Mouse (Mus musculus): ENCODE data around the gene Myom3. TPM values are rescaled to one million over a fixed set of nuclear protein-coding genes. Genes with fewer than 3 reads are reported as not detected.
"Not testable (repeated sequence)": the region's sequence is repeated elsewhere in the genome, so short reads cannot be mapped to it uniquely, and the experiment has no call there.

Gene Myom3
- polyA plus RNA-seq (2016; fragmentation: Nextera tagmentation; extraction: Ambion mirVana), result 0.12 and 0.20 TPM in 2 replicates

DNA sequence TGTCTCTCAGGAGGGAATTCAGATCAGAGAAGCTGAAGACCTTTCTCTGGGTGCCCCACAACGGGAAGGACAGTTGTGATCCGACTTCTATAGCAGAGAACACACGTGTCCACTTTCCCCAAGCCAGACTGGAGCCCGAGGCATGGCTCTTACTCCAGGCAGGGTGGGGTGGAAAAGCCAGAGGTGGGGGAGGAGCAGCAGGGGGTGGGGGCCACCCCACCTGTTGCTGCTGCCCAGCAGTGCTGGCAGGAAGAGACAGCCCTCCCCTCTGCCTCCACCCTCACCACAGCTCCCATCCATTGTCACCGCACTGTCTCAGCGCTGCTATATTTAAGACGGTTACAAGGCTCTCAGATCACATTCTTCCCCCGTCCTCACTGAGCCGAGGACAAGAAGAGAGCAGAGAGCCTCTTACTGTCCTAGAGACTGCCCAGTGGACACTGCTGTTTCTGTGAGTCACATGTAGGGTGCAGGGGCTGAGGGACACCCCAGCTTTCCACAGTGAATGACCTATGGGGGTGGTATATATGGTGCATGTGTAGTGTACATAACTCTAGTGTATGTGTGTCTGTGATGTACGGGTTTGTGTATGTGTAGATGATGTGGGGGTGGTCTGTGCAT lies at the start of gene Myom3:
Myom3 (plus strand) TSS at position 360 of the 621 bp plus-strand sequence.
- Histone ChIP-seq H3K4me3 (no peak within 1 kb of the TSS), H3K36me3 (no peaks in the 10 kb centered on the region), H3K27me3 (ENCODE audit: low read depth, poor library complexity, severe bottlenecking) (peaks cover 13% of the 10 kb centered on the region), H3K4me1 (peaks cover 24% of the 10 kb centered on the region), H3K27ac (replicated peaks) (no peak within 1 kb of the TSS), H3K9me3 (replicated peaks) (peaks cover 3% of the 10 kb centered on the region; the same call in 1 of the 2 replicates)
- no peak for DNase-seq (ENCODE audit: low spot score)
- WGBS, result 64% methylated on average over 10 of the region's 10 CpGs

DNA sequence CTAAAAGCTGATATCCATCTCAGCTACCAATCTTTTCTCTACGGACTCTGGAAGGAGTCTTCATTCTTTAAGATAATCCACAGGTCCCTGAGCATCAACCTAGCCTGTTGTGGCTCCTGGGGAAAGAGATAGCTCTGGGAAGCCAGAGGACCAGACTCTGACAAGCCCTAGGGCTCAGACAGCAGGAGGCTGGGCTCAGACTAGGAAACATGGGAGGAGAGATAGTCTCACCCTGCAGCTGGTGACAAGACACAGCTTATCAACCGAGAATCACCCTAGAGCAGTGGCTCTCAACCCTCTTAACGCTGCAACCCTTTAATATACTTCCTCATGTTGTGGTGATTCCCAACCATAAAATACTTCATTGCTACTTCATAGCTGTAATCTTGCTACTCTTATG lies 49.1 kb upstream of the Myom3 start:
- 84% methylated on average over 3 of the region's 3 CpGs for WGBS
- Histone ChIP-seq H3K27me3 (ENCODE audit: low read depth, poor library complexity, severe bottlenecking) (no peaks in the 10 kb centered on the region), H3K4me3 (no peak overlapping the region)

DNA sequence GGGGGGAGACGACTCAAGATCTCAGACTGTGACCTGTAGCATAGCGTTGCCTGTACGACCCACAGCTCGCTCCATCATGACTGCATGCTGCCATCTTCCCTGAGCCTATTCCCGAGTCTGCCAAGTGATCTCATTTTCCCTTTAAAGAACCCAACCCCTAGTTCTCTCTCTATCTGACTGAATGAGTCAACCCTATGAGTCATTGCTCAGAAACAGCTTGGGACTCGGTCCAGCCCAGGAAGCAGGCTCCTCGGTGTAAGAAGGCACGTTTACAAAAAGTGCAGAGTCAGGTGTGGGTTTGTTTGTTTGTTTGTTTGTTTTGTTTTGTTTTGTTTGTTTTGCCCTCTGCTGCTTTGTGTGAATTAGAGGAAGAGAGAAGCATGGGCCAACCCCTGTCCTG lies 44.7 kb upstream of the Myom3 start:
- H3K4me1 ChIP-seq, result no peaks in the 10 kb centered on the region
- no peaks in the 10 kb centered on the region for H3K9me3 ChIP-seq (replicated peaks)
- whole genome bisulfite sequencing, result 90% methylated on average over 8 of the region's 8 CpGs
- H3K27me3 ChIP-seq (ENCODE audit: low read depth, poor library complexity, severe bottlenecking), result no peaks in the 10 kb centered on the region
- H3K27ac ChIP-seq (replicated peaks), result no peak overlapping the region
- no peak overlapping the region for H3K4me3 ChIP-seq
- DNase-seq (ENCODE audit: low spot score), result no peak
- H3K36me3 ChIP-seq, result no peaks in the 10 kb centered on the region

More for the DNA sequence above, 49.1 kb upstream of the Myom3 start:
- H3K9me3 ChIP-seq (replicated peaks), result no peaks in the 10 kb centered on the region
- peaks cover 5% of the 10 kb centered on the region; the same call in 1 of the 2 replicates for H3K4me1 ChIP-seq
- no peaks in the 10 kb centered on the region for H3K36me3 ChIP-seq
- no peak for DNase-seq (ENCODE audit: low spot score)
- H3K27ac ChIP-seq (replicated peaks), result no peak overlapping the region

DNA sequence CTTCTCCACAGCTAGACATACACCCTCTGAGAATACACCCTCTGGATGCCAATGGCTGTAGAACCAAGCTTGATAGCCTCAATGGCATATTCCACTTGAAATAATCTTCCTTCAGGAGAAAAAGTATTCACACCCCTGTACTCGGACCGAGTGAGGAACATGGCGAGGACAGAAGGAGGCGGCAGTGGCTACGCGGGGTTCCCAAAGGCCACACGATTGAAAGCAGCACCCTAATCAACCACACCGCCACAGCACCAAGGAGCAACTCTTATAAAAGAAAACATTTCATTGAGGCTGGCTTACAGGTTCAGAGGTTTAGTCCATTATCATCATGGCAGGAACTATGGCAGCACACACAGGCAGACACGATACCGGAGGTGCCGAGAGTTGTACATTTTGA lies 43.1 kb upstream of the Myom3 start:
- not testable (repeated sequence) for H3K36me3 ChIP-seq; DNase-seq (ENCODE audit: low spot score); H3K4me3 ChIP-seq; H3K27ac ChIP-seq (replicated peaks); H3K4me1 ChIP-seq; H3K27me3 ChIP-seq (ENCODE audit: low read depth, poor library complexity, severe bottlenecking); H3K9me3 ChIP-seq (replicated peaks)
- WGBS, result 96% methylated on average over 11 of the region's 11 CpGs

DNA sequence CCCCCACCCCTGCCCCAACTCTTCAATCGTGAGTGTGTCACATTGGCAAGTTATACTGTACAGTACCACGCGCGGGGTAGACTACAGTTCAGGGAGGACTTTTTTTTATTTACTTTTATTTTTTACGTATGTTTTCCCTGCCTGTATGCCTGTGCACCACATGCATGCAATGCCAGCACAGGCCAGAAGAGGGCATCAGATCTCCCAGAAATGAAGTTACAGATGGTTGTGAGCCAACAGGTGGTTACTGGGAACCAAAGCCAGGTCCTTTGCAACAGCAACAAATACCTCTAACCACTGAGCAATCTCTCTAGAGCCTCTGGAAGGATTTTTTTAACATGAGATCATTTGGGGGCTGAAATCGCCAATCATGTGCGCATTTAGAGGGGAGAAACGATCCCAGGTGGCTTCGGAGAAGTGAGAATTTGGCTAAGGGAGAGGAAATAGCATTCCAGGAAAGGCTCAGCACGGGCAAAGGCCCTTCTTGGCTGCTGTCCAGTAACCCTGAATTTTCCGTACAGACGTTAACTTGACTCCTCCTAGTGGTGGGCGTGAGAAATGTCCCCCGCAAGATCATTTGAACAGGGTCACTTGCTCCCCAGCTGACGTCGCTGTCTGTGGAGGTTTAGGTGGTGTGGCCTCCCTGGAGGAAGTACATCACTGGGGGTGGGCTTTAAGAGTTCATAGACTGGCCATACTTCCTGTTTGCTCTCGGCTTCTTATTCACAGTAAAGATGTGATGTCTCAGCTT lies 36.8 kb upstream of the Myom3 start:
- 81% methylated on average over 17 of the region's 17 CpGs for WGBS
- peaks cover 6% of the 10 kb centered on the region; the same call in 1 of the 2 replicates for H3K9me3 ChIP-seq (replicated peaks)

DNA sequence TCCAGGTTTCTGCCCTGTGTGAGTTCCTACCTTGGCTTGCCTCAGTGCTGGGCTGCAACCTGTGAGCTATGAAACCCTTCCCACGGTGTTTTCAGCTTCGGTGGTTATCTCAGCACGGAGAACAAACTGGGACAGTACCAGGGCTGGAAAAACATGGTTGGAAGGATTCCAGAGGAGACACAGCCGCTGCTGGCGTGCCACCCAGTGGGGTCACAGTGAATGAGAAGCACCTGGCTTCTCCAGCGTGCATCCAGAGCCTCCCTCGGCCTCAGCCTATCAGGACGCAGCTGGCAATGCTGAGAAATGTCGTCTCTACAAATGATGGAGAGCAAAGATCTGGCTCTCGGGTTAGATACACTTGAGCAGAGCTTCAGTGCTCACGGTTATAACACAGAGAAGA lies 33.1 kb upstream of the Myom3 start:
- H3K4me3 ChIP-seq, result no peak overlapping the region
- H3K36me3 ChIP-seq, result no peaks in the 10 kb centered on the region
- WGBS, result 83% methylated on average over 11 of the region's 11 CpGs
- no peak overlapping the region for H3K27ac ChIP-seq (replicated peaks)
- peaks cover 9% of the 10 kb centered on the region for H3K4me1 ChIP-seq
- H3K9me3 ChIP-seq (replicated peaks), result no peaks in the 10 kb centered on the region
- H3K27me3 ChIP-seq (ENCODE audit: low read depth, poor library complexity, severe bottlenecking), result peaks cover 5% of the 10 kb centered on the region; the same call in 1 of the 2 replicates
- DNase-seq (ENCODE audit: low spot score), result no peak

More for the DNA sequence above, 36.8 kb upstream of the Myom3 start:
- Histone ChIP-seq H3K36me3 (no peaks in the 10 kb centered on the region), H3K4me1 (peaks cover 4% of the 10 kb centered on the region; the same call in 1 of the 2 replicates), H3K27me3 (ENCODE audit: low read depth, poor library complexity, severe bottlenecking) (no peaks in the 10 kb centered on the region; the same call in 1 of the 2 replicates), H3K4me3 (no peak overlapping the region), H3K27ac (replicated peaks) (no peak overlapping the region)
- DNase-seq (ENCODE audit: low spot score), result no peak

DNA sequence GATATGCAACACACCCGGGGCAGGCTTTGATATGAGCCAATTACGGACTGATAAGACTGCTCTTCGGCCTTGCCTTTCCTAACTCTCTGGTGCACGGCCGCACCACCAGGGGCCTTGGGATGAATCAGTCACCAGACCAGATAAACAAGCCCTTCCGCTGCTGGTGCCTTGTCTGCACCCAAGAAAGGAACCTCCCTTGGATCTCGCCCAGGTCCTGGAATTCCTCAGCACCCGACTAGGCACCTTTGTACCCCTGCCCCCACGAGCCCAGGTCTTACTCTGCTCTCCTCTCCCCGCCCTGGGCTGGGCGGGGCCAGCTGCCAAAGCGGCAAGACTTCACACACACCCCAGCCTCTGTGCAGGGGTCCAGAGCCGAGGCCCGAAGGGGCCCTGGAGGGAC lies 31.7 kb upstream of the Myom3 start, which contains the start of gene Il22ra1:
Il22ra1 (plus strand) TSS at position 356 of the 400 bp plus-strand sequence.
- H3K27me3 ChIP-seq (ENCODE audit: low read depth, poor library complexity, severe bottlenecking), result peaks cover 5% of the 10 kb centered on the region; the same call in 1 of the 2 replicates
- no peaks in the 10 kb centered on the region for H3K36me3 ChIP-seq
- H3K9me3 ChIP-seq (replicated peaks), result no peaks in the 10 kb centered on the region
- H3K4me3 ChIP-seq, result no peak within 1 kb of the TSS
- 60% methylated on average over 14 of the region's 14 CpGs for WGBS
- DNase-seq (ENCODE audit: low spot score), result no peak
- peaks cover 5% of the 10 kb centered on the region for H3K4me1 ChIP-seq
- no peak within 1 kb of the TSS for H3K27ac ChIP-seq (replicated peaks)

DNA sequence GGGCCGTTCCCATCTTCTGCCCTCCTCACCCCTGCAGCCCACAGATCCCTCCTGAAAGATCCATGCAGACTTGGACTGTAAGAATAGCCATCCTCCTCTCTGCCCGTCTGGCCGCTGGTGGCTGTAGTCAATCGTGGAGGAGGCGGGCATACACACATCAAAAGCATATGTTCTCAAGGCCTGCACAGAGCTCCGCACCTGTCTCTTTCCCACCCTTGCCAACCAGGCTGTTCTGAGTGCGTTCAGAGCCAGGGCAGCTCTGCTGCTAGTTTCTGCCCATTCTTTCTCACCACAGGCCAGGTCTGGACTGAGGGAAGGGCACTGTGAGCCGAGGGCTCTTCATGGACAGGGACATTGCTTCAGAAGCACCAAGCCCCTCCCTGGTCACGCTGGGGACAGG lies 29.3 kb upstream of the Myom3 start:
- Histone ChIP-seq H3K27me3 (ENCODE audit: low read depth, poor library complexity, severe bottlenecking) (peaks cover 5% of the 10 kb centered on the region; the same call in 1 of the 2 replicates), H3K4me1 (peaks cover 5% of the 10 kb centered on the region), H3K4me3 (no peak overlapping the region), H3K9me3 (replicated peaks) (peaks cover 13% of the 10 kb centered on the region), H3K27ac (replicated peaks) (no peak overlapping the region), H3K36me3 (no peaks in the 10 kb centered on the region)
- no peak for DNase-seq (ENCODE audit: low spot score)
- WGBS, result 85% methylated on average over 9 of the region's 9 CpGs

DNA sequence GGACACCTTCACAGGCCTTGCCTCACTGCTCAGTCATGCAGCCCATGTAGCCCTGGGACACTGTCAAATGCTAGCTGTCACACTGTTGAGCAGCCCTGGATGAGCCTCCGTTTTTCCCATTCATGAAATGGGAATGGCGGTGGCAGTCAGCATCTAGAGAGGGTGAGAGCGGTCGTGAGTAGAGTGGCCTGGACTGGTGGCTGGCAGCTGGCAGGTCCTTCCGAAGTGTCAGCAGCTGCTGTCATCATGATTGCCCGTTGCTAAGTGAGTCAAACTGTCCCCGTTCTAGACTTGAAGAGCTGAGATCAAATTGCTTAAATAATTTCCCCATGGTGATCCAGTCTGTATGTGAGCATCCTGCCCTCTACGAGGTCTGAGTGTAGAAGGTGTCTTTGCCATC lies 28.6 kb upstream of the Myom3 start:
- no peak overlapping the region for H3K27ac ChIP-seq (replicated peaks)
- H3K36me3 ChIP-seq, result no peaks in the 10 kb centered on the region
- H3K9me3 ChIP-seq (replicated peaks), result peaks cover 16% of the 10 kb centered on the region
- H3K27me3 ChIP-seq (ENCODE audit: low read depth, poor library complexity, severe bottlenecking), result peaks cover 5% of the 10 kb centered on the region; the same call in 1 of the 2 replicates
- H3K4me3 ChIP-seq, result no peak overlapping the region
- peaks cover 5% of the 10 kb centered on the region for H3K4me1 ChIP-seq
- no peak for DNase-seq (ENCODE audit: low spot score)
- WGBS, result 86% methylated on average over 8 of the region's 8 CpGs

DNA sequence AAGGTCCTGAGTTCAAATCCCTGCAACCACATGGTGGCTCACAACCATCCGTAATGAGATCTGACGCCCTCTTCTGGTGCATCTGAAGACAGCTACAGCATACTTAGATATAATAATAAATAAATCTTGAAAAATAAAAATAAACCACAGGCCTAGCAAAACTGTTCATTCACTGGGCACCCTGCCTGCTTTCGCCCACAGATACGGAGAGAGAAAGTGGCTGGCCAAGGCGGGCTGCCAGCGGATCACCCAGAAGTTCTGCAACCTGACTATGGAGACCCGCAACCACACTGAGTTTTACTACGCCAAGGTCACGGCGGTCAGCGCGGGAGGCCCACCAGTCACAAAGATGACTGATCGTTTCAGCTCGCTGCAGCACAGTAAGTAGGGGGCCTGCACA lies 25.6 kb upstream of the Myom3 start:
- H3K36me3 ChIP-seq, result no peaks in the 10 kb centered on the region
- WGBS, result 94% methylated on average over 14 of the region's 14 CpGs
- H3K4me3 ChIP-seq, result no peak overlapping the region
- peaks cover 7% of the 10 kb centered on the region for H3K4me1 ChIP-seq
- H3K27me3 ChIP-seq (ENCODE audit: low read depth, poor library complexity, severe bottlenecking), result no peaks in the 10 kb centered on the region
- no peak overlapping the region for H3K27ac ChIP-seq (replicated peaks)
- peaks cover 16% of the 10 kb centered on the region for H3K9me3 ChIP-seq (replicated peaks)
- DNase-seq (ENCODE audit: low spot score), result no peak

DNA sequence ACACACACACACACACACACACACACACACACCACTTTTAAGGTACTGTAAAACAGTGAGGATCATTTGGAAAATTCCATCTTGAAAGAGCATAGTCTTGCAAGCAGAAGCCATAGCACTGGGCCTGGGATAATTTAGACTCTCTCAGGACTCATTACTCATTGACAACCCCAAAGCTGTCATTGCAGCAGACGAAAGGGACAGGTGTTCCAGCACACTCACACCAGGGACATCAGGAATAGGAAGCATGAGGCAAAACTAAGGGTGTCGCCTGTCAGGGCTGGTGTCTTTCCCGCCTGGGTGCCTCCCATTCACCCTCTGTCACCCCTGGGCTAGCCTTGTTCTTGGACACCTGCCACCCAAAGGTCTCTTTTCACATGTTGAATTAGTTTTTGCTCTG lies 22.6 kb upstream of the Myom3 start:
- WGBS, result 84% methylated on average over 3 of the region's 3 CpGs
- Histone ChIP-seq H3K4me3 (no peak overlapping the region), H3K36me3 (no peaks in the 10 kb centered on the region), H3K9me3 (replicated peaks) (peaks cover 16% of the 10 kb centered on the region), H3K27me3 (ENCODE audit: low read depth, poor library complexity, severe bottlenecking) (no peaks in the 10 kb centered on the region), H3K27ac (replicated peaks) (no peak overlapping the region), H3K4me1 (peaks cover 9% of the 10 kb centered on the region)
- DNase-seq (ENCODE audit: low spot score), result no peak

DNA sequence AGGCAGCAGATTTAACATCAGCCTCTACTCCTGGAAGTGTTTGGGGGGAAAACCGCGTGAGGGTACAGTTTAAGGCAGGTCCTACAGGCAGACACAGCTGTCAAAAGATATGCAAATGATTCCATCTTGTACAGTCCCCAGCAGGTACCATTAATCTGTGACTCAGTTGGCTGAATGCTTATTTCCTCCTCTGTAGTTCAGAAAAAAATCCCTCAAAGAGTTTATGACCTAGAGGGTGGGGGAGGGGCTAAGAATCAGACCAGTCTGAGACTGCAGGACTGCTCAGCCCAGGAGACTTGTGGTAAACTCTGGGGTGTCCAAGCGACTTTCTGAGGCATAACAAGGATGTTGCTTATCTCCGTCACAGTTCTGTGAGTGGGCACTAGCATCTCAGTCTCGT lies 21.3 kb upstream of the Myom3 start:
- H3K27me3 ChIP-seq (ENCODE audit: low read depth, poor library complexity, severe bottlenecking), result no peaks in the 10 kb centered on the region
- no peaks in the 10 kb centered on the region for H3K36me3 ChIP-seq
- peaks cover 9% of the 10 kb centered on the region for H3K4me1 ChIP-seq
- no peak overlapping the region for H3K4me3 ChIP-seq
- DNase-seq (ENCODE audit: low spot score), result no peak
- WGBS, result 82% methylated on average over 5 of the region's 5 CpGs
- H3K9me3 ChIP-seq (replicated peaks), result peaks cover 16% of the 10 kb centered on the region
- H3K27ac ChIP-seq (replicated peaks), result no peak overlapping the region

DNA sequence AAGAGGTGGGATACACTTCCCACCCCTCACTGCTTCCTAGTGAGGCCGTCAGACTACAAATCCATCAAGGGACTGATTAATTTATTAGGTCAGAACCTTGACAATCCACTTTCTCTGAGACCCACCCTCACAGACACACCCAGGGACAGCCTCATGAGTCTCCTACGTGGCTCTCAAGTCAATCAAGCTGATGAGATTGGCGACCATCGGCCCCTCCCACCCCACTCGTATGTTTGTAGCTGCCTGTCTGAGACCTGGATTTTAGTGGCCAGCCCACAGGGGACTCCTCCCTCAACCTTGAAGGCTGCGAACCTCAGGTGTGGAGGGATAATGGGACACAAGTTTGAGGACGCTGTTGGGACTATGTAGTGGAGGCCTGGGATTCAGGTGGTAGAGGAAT lies 20.4 kb upstream of the Myom3 start:
- H3K9me3 ChIP-seq (replicated peaks), result peaks cover 13% of the 10 kb centered on the region

More for the DNA sequence above, 20.4 kb upstream of the Myom3 start:
- no peak overlapping the region for H3K4me3 ChIP-seq
- DNase-seq (ENCODE audit: low spot score), result no peak
- peaks cover 15% of the 10 kb centered on the region for H3K4me1 ChIP-seq
- no peaks in the 10 kb centered on the region for H3K36me3 ChIP-seq
- H3K27me3 ChIP-seq (ENCODE audit: low read depth, poor library complexity, severe bottlenecking), result no peaks in the 10 kb centered on the region
- no peak overlapping the region for H3K27ac ChIP-seq (replicated peaks)
- 75% methylated on average over 7 of the region's 7 CpGs for WGBS

Data from midbrain, embryonic 10.5 days (tissue).